Mouse (Mus musculus) cortical plate, adult 2 months (tissue): ENCODE data around the gene Chn1.

Source experiments
- CTCF ChIP-seq: fragments of 200-500 bp; IDR thresholded peaks from 2 replicates; pipeline ENCODE4 v1.5.1; 2011; ENCODE audit warnings: mild to moderate bottlenecking, control low read depth, low read length; ENCODE audit not compliant: insufficient read depth; ENCODE audit errors: extremely low read depth
- POLR2A ChIP-seq: fragments of 200-500 bp; IDR thresholded peaks from 2 replicates; pipeline ENCODE4 v1.6.1; 2011; ENCODE audit warnings: mild to moderate bottlenecking, low read length, control low read depth; ENCODE audit not compliant: insufficient read depth; ENCODE audit errors: extremely low read depth

- no peak for TF ChIP-seq POLR2A
- no peak for TF ChIP-seq CTCF
These were observed 13.2 kb upstream of the Chn1 start for GRCm38 (mm10) chr2:73788395-73788794.
